Mouse (Mus musculus) left cerebral cortex, adult 8-10 months (tissue): ENCODE measurements around the gene Bcas3. TPM values are rescaled to one million over a fixed set of nuclear protein-coding genes. Genes with fewer than 3 reads are reported as not detected.

Source experiments
- DNase-seq, 2 experiments: peaks; one replicate each; pipeline ENCODE4 v3.0.0; 2022; ENCODE audit warnings: low spot score in 2 of 2
- total RNA-seq, 4 experiments: library from RNA; stranded (reverse); gene quantifications; 2 replicates each; pipeline ENCODE4 v1.2.4; 2022

Gene Bcas3
- total RNA-seq, result 10 to 100 TPM; 67.2 to 79.7 (median 75.7) TPM

DNA sequence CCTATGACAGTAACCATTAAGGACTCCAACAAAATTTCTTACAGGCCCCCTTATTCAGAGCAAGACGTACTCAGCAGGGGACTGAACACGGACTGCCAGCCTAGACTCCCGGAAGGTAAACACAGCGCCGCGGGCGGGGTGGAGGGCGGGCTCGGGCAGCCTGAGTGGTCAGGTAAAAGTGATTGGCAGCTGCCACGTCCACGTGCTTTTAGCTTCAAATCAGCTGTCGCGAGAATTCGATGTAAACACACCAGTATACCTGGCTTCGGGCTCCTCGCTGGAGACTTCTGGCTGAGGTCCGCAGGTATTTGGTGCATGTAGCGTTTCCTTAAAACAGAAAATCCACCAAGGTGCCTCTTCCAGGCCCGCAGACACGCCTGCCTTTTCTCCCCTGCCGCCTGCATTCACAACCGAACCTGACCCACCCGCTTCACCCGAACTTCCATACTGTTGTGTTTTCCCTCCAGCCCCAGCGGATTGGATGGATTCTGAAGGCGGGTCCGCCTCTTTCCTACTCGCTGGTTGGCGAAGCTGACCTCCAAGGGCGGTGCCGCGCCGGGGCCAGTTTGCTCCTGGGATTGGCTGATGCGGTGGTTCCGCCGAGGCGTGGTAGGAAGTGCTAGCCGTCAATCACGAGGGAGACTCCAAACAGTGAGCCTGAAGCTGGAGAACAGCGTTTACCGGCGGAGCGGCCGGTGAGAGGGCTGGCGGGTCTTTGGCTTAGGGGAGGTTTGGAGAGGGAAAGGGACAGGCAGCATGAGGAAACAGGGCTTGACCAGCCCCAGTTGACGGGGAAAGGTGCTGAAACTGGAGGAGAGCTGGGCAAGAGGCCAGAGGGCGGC is at the start of gene Bcas3:
Gene Bcas3, plus strand, starts transcription at position 629 of the 842 bp plus-strand sequence.
- DNase-seq, result peak; percentile 98

DNA sequence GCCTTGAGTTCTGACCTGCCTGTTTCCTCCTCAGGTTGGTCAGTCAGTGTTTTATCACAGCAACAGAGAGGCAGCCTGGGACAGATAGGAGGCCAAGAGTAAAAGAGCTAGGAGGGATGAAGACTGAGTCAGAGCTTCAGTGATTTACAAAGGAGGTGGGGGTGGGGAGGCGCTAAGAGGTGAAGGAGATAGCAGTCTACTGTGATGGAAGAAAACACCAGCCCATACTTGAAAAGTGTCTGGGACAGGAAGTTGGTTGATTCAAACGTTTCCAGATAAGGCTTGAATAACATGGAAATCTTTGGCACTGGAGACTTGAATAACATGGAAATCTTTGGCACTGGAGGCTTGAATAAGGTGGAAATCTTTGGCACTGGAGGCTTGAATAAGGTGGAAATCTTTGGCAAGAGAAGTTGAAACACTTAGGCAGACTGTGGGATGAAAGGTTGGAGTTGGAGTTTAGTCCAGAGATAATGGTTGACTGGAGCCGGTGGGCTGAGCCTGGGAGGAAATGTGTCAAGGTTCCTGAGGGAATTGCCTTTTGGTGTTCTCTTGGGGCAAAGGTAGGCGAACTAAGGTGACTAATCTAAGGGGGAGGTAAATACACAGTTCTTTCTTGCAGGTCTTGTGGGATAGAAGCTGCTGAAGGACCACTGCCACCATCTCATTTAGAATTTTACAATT is 46.2 kb upstream of the Bcas3 start:
- DNase-seq, result no peak

DNA sequence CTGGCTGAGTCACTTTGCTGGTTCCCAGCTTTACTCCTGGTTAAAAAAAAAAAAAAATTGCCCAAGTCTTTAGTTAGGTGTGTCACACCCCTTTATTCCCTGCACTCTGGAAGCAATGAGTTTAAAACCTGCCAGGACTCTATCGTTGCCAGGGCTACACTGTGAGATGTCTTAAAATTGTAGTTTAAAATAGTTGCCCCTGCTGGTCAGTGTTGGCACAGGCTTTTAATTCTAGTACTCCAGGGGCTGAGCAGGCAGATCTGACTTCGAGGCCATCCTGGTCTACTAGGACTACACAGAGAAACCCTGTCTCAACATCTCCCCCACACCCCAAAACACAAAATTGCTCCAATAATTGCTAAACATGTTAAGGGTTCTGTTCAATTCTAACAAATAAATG is 44.2 kb upstream of the Bcas3 start:
- DNase-seq, result no peak

DNA sequence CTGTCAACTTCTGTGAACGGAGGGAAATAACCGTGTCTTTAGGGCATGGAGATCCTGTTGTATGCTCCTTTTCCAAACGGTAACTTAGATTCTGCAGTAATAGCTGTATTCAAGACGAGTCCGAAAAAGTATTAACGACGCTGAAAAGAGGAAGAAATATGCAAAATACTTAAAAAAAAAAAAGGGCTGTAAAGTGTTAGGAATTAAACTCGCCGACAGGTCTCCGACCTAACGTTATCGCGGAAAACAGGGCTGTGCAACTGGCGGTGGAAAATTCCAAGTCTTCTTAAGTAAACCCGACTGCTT is 42.6 kb upstream of the Bcas3 start:
- DNase-seq, result no peak

DNA sequence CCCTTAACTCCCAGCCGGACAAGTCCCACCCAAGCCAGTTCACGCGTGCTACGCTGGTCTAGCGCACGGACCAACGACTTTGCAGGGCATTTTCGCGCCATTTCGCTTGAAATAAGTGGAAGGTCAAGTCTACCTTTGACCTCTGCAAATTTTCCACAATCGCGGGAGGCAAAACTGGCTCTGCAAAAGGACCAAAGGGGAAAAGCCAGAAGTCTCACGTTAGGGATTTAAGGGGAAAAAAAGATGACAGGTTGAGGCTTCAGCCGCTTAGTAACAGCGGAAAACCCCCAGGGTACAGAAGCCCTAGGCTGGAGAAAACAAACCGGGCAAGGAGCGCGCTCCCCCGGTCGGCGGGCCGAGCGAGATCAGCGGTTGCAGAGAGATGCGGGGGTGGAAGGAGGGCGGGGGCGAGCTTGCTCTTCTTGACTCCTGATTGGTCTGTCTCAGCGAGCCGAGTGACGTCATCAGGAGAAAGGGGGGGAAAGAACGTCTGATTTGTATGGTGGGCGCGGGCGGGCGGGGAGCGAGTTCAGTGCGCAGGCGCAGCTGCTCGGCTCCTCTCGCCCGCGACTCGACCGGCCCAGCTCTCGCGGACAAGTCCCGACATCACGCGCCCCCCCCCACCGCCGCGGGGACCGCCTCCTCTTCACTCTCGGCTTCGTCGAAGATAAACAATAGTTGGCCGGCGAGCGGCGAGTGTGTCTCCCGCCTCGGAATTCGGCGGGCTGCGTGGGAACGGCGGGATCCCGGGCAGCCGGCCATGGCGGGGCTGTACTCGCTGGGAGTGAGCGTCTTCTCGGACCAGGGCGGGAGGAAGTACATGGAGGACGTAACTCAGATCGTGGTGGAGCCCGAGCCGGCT is 42.0 kb upstream of the Bcas3 start, which contains the start of gene Ppm1d:
Gene Ppm1d, plus strand, starts transcription at position 532 of the 862 bp plus-strand sequence.
- peak; percentile 88 to 95 for DNase-seq

DNA sequence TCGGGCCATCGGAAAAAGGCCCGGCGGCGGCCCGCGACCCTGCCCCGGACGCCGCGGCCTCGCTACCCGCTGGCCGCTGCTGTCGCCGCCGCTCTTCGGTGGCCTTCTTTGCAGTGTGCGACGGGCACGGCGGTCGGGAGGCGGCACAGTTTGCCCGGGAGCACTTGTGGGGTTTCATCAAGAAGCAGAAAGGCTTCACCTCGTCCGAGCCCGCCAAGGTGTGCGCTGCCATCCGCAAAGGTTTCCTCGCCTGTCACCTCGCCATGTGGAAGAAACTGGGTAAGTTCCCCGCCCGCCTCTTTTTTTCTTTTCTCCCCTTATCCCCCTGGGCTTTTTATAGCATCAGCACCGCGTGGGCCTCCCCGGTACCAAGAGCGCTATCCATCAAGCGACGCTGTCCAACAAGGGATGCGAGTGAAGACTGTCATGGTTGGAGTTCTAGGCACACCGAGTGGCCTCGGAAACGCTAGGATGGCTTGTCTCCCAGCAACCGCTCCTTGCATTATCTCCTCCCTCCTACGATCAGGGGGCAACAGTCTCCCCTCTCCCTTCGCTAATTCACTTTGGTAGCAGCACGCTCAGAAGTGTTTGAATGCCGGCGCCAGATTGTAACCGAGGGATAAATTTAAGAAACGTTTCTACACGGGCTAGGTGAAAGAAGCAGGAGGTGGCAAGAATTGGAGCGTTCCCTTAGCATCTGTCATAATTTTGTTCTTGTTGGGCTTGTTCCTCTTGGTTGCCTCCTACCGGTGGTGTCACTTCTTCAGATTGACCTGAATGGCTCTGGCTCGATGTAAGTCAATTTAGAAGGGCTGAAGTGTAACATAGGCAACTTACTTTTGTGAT is 41.1 kb upstream of the Bcas3 start:
- peak in 1 of 2 experiments; percentile 37 for DNase-seq

DNA sequence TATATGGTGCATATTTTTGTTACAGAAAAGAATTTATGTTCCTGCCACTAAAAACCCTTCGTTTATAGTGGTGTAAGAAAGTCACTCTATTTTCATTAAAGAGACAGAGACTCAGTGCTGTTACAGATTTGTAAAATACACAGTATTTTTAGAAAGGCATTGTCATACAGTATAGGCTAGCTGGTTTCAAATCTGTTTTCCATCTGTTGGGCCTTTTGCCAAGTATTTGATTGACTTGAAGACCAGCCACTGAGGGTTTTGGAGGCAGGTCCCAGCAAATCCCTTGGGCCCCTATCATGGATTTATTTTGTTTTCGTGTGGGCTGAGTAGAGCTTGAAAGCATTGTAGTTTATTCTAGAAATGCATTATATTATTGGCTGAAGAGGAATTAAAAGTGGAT is 40.1 kb upstream of the Bcas3 start:
- DNase-seq, result peak in 1 of 2 experiments; percentile 30

DNA sequence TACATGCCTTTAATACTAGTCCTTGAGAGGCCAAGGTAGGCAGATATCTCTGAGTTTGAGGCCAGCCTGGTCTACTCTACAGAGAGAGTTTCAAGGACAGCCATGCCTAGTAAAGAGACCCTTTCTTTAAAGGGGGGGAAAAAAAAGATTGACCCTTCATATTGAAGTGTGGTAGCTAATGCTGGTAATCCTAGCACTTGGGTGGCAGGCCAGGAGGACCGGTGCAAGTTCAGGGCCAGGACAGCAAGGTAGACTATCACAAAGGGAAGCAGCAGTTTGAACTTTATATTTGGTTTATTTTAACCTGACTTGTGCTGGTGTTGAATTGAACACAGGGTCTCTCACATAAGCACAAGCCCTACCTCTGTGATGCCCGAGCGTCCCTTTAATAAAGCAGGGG is 39.6 kb upstream of the Bcas3 start:
- no peak for DNase-seq

DNA sequence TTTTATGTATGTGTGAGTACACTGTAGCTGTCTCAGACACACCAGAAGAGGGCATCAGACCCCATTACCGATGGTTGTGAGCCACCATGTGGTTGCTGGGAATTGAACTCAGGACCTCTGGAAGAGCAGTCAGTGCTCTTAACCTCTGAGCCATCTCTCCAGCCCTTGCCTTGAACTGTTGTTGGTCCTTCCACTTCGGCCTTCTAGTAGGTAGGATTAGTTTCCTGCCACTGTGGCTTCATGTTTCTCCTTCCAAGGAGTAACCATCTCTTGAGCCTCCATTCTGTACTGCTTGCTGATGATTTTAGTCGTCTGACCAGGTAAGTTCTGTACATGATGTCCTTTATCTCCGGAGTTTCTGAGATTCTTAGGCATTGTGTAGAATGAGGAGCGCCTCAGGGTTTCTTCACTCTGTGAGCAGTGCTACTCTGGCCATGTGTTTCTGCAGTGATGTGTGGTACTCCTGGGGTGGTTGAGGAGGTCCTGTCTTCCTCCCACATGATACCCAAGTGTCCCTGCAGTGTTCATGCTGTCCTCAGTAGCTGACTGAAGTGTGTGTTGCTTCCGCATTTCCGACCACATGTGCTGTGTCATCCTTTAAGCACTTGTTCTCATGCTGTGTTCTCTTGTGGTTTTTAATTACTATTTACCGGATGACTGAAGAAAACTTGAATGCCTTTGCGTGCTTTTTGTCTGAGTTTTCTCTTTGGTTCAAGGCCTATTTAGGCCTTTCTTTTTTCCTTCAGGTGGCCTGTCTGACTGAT is 29.2 kb upstream of the Bcas3 start:
- no peak for DNase-seq

DNA sequence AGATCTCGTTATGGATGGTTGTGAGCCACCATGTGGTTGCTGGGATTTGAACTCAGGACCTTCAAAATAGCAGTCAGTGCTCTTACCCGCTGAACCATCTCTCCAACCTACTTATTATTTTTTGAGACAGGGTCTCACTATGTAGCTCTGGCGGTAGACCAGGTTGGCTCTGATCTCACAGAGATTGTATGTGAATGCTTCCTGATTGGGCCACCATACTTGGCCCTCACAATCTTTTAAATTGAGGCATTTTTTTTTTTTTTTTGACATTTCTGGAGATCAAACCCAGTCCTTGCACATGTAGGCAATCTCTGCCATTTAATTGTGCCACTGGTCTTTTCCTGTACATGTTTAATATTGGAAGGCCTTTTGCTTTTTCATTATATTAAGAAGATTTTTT is 24.2 kb upstream of the Bcas3 start:
- no peak for DNase-seq

DNA sequence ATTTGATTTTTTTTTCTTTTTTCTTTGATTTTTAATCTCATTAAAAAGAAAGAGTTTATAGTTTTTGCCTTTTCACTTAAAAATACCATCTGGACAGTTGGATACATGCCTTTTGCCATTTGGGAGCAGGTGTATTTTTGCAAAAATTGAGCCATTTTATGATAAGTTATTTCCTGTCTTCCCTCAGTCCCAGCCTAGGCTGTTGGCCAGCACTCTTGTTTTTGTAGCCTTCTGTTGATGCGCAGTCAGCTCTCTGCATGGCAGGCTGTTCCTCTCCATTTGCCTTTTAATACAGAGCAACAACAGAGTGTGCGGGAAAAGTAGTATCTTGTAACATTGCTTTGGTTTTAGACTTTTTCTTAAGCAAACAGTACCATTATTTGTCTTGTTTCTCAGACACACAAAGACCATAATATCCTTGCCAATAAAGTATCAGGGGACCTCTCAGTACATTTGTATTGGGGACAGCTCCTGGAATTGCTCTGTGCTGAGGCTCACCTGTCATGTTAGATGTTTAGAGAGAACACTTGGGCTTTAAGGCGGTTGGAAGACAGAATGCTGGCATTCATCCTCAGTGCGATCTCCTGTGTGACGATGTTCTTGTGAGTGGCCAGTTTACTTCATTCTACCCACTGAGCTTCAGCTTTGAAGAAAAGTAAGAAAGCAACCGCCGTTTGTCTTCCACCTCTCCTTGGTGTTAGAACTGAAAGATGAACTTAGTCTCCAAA is 23.6 kb upstream of the Bcas3 start:
- DNase-seq, result peak in 1 of 2 experiments; percentile 22

DNA sequence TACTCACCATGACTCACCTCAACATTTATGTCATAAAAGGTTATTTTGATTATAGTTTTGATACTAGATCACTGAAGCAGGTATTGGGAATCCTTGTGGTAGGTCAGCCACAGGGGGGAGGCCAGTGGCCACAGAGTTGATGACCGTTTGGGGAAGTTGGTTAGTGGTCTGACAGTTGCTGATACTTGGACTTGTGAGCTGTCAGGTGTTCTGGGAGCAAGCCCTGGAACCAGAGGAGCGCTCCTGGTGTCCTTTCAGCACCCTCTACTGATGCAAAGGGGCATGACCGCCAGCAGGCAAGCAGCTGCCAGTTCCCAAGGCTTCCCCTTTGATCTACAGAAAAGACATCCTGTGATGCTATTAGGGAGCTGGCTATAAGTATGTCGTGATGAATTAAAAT is 18.2 kb upstream of the Bcas3 start:
- DNase-seq, result peak in 1 of 2 experiments; percentile 21

DNA sequence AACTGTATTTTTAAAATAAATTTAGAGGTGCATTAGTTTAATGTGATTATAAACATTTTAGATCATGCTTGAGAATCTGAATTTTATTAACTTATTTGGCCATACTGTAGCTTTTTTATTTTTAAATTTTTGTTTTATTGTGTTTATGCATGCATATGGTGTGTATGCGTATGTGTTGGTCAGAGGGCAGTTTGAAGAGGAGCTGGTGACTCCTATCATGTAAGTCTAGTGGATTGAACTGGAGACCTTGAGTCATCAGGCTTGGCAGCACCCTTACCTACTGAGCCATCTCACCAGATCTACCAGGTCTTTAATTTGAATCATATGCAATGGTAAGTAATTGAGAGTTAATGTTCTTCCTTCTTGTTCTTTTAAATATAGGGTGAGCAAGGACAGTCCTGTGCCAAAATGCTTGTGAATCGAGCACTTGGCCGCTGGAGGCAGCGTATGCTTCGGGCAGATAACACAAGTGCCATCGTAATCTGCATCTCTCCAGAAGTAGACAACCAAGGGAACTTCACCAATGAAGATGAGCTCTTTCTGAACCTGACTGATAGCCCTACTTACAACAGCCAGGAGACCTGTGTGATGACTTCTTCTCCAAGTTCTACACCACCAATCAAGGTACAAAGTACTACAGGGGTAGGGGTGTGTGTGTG is 13.7 kb upstream of the Bcas3 start:
- DNase-seq, result no peak

DNA sequence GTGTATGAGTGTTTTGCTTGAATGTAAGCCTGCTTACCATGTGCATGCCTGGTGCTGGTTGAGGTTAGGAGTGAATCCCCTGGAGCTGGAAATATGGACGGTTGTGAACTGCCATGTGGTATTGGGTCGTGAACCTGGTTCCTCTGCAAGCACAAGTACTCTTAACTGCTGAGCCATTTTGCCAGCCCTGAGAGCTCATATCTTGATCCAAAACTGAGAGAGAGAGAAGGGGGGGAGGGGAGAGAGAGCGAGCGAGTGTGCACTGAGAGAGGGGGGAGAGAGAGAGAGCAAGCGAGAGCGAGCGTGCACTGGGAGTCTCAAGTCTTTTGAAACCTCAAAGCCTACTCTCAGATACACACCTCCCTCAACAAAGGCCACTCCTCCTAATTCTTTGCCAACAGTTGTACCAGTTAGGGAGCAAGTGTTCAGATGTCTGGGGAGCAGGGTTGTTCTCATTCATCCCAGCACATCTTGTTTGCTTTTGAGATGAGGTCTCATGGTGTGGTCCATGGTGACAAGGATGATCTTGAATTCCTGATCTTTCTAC is 12.8 kb upstream of the Bcas3 start:
- no peak for DNase-seq

DNA sequence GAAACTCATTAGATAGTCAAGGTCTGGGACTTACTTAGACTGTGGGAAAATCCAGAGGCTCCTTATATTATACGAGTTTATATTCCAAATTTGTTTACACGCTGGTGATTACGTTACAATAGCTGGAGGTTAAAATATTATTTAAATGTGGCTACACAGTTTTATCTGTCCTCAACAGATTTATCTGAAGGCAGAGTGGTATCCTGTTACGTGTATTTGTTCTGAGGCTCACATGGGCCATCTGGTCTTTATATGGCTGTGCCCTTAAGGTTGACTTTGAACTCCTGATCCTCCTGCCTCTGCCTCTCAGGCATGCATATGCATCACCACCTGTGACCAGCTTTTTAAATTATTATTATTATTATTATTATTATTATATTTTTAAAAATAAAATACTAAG is 852 bp downstream of the Bcas3 start:
- no peak for DNase-seq

DNA sequence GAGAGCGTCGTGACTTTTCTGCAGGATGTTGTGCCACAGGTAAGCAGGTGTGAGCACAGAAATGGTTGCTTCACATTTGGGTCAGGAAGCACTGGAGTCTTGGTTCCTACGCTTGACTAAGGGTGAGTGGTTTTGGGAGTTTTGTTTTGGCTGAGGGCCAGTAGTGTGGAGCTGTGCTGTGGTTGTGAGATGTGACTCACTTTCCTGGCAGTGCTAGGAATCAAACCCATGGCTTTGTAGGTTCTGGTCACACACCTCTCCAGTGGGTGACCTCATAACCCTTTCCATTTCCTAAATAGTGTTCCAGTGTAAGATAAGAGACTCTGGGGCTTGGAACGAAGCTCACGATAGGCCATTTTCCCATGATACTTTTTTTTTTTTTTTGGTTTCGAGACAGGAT is 6.7 kb downstream of the Bcas3 start:
- no peak for DNase-seq

DNA sequence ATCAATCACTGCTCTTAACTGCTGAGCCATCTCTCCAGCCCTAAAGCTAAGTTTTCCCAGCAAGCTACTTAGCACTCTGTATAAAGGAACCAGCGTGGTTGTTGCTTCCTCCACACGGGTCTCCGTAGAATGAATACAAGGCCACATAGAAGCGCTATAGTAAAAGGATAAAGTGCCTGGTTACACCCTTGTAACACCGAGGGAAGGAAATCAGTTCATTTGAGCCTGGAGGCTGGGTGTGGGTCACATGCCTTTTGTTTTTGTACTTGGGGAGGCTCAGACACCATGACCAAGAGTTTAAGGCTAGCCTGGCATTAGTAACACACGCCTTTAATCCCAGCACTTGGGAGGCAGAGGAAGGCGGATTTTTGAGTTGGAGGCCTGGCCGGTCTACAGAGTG is 8.7 kb downstream of the Bcas3 start:
- DNase-seq, result no peak

DNA sequence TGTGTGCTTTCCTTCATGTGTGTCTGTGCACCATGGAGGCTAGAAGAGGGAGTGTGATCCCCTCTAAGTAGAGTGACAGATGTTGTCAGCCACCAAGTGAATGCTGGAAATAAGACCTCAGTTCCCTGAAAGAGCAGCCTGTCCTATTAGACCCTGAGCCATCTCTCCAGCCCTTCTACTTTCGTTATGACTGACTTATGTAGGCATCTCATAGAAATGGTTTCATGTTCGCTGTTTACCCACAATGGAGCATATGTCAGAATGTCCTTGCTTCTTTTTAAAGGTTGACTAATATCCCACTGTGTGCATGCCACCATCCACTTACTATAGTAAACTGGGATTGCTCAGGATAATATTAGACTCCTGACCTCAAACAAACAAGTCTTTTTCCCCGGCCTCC is 13.2 kb downstream of the Bcas3 start:
- no peak for DNase-seq

DNA sequence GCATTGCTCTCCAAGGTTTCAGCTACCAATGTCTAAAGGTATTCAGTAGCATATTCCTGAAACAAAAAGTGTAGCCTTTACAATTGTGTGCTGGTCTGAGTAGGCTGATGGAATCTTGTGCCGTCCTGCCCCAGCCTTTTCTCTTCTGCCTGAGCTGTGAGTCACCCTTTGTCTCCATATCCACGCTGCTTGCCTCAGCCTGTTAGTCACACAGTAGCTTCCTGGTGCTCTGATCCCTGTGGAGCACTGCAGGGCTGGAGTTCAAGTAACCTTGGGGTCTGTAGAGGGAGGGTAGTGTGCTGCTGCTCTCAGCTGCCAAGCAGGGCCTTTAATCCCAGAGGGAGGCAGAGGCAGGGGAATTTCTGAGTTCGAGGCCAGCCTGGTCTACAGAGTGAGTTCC is 14.9 kb downstream of the Bcas3 start:
- DNase-seq, result no peak
